In the genomic region with DNA sequence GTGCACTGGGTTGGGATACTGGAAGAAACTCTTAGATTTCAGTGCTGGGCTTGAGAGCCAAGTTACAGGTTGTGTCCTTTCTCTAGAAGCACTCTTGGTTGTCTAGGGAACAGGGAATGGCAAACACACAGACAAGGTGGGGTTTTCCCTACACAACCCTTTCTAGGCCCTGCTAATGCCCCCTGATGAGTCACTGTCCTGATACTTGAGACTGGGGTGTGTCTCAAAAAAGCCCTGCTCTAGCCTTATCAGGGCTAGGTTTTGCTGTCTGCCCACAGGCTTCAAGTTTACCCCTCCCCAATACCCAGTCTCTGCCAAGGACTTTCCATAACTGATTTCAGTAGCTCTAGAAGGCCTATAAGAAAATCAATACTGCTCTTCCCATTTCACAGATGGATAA, we compare ENCODE assay signal across 18 mouse cellular contexts.
DNase-seq lines count a peak whose midpoint lies in the region; ATAC-seq lines count a peak whose summit lies in the region.
"Had no signal": no experiment of that assay in that cellular context is flagged by ENCODE, and none has a peak within 500 bp of the region (broad histone marks: within the 10 kb centered on the region; RNA-seq: fewer than 3 reads in every experiment).

No protein-coding gene starts in this region.

- DNase-seq in lung, postnatal 25 days (ENCODE audit: low spot score), result no peak
- DNase-seq in Muller cell, postnatal 12 days (ENCODE audit: inconsistent ontology term), result peak; percentile 35
- DNase-seq in kidney, postnatal 36 days, result no peak
- no peak for DNase-seq in embryo, embryonic 10 days (ENCODE audit: low spot score)
- DNase-seq in midbrain, embryonic 11.5 days (ENCODE audit: low spot score, missing footprints), result no peak
- DNase-seq: adrenal gland, postnatal 10 days; cerebellum, adult 9-10 months; heart, adult 18-20 months; kidney, adult 8-10 months; kidney, postnatal 4 days; layer of hippocampus, postnatal 36 days; retina, postnatal 1 day had no signal

- H3K4me3 ChIP-seq in lung, embryonic 16.5 days (ENCODE audit: low read length), result no peak overlapping the region
- no peak overlapping the region for H3K4me3 ChIP-seq in midbrain, embryonic 11.5 days (ENCODE audit: low read depth, low read length)
- H3K4me3 ChIP-seq: hindbrain, embryonic 15.5 days; limb, embryonic 13.5 days; liver, embryonic 15.5 days had no signal

- no peak overlapping the region for H3K4me2 ChIP-seq in lung, embryonic 16.5 days (ENCODE audit: low read depth, low read length)
- no peak overlapping the region for H3K4me2 ChIP-seq in midbrain, embryonic 11.5 days
- H3K4me2 ChIP-seq: hindbrain, embryonic 15.5 days; limb, embryonic 13.5 days; liver, embryonic 15.5 days had no signal

- H3K27me3 ChIP-seq in lung, embryonic 16.5 days (ENCODE audit: control insufficient read depth, insufficient read depth, low read depth, low read length), result no peaks in the 10 kb centered on the region
- H3K27me3 ChIP-seq in midbrain, embryonic 11.5 days (ENCODE audit: control insufficient read depth, insufficient read depth, low read length), result no peaks in the 10 kb centered on the region
- H3K27me3 ChIP-seq: hindbrain, embryonic 15.5 days; limb, embryonic 13.5 days; liver, embryonic 15.5 days had no signal

- no peak overlapping the region for H3K9ac ChIP-seq in lung, embryonic 16.5 days (ENCODE audit: low read length)
- H3K9ac ChIP-seq in midbrain, embryonic 11.5 days (ENCODE audit: low read length), result no peak overlapping the region
- H3K9ac ChIP-seq: hindbrain, embryonic 15.5 days; limb, embryonic 13.5 days; liver, embryonic 15.5 days had no signal

- H3K27ac ChIP-seq in lung, embryonic 16.5 days (ENCODE audit: low read length), result no peak overlapping the region
- no peak overlapping the region for H3K27ac ChIP-seq in midbrain, embryonic 11.5 days (ENCODE audit: low read depth, low read length)
- H3K27ac ChIP-seq: hindbrain, embryonic 15.5 days; limb, embryonic 13.5 days; liver, embryonic 15.5 days had no signal

- H3K36me3 ChIP-seq in lung, embryonic 16.5 days (ENCODE audit: control insufficient read depth, insufficient read depth, low read length), result no peaks in the 10 kb centered on the region
- H3K36me3 ChIP-seq in midbrain, embryonic 11.5 days (ENCODE audit: control insufficient read depth, insufficient read depth, low read length), result no peaks in the 10 kb centered on the region
- H3K36me3 ChIP-seq: hindbrain, embryonic 15.5 days; limb, embryonic 13.5 days; liver, embryonic 15.5 days had no signal

- ATAC-seq in lung, embryonic 16.5 days (ENCODE audit: low read depth), result peak; percentile 34; the same call in 1 of the 2 replicates
- peak; percentile 51 for ATAC-seq in inflammation-experienced regulatory T-cells, adult 6 months
- ATAC-seq in midbrain, embryonic 11.5 days (ENCODE audit: low FRiP score), result no peak
- ATAC-seq: forebrain, embryonic 14.5 days had no signal

- peaks cover 2% of the 10 kb centered on the region for H3K4me1 ChIP-seq in lung, embryonic 16.5 days (replicated peaks; ENCODE audit: control insufficient read depth, insufficient read depth, low read length)
- peaks cover 21% of the 10 kb centered on the region for H3K4me1 ChIP-seq in midbrain, embryonic 11.5 days (ENCODE audit: control insufficient read depth, insufficient read depth, low read length)

- H3K9me3 ChIP-seq in lung, embryonic 16.5 days (ENCODE audit: control insufficient read depth, low read length), result no peaks in the 10 kb centered on the region
- no peaks in the 10 kb centered on the region for H3K9me3 ChIP-seq in midbrain, embryonic 11.5 days (ENCODE audit: control insufficient read depth, low read length)
- H3K9me3 ChIP-seq: hindbrain, embryonic 15.5 days; limb, embryonic 13.5 days; liver, embryonic 15.5 days had no signal
